Comparison of ENCODE assay signal across 12 mouse cellular contexts in the genomic region with DNA sequence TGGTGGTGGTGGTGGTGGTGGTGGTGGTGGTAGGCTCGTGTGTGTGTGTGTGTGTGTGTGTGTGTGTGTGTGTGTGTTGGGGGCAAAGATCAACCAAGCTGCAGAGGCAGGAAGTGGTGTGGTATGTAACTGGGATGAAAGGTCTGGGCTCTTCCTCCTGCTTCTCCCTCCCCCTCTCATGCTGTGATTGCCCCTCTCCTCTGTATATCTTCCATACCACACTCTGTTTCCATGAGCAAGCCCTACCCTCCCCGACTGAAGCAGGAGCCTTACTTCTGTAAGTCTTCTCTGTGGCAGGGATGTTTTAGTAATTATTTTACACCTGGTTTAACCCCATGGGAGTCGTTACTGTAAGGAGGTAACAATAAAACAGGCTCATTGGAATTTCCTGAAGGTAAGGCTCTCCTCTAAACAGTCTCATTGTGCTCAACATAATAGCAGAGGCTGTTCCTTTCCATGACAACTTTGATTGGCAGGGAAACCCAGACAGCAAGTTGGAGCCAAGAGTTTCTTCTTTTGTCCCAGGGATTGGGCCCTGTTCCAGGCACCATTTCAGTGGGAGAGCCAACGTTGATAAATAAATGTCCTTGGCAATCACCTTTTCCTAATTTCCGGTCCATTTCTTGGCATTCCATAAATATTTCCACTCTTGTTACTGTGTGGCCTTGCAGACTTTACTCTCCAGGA.
DNase-seq lines count a peak whose midpoint lies in the region; ATAC-seq lines count a peak whose summit lies in the region.
"Had no signal": no experiment of that assay in that cellular context is flagged by ENCODE, and none has a peak within 500 bp of the region (broad histone marks: within the 10 kb centered on the region; RNA-seq: fewer than 3 reads in every experiment).

No protein-coding gene starts in this region.

- H3K9me3 ChIP-seq in embryonic facial prominence, embryonic 14.5 days (ENCODE audit: control insufficient read depth, low read length), result peaks cover 9% of the 10 kb centered on the region
- H3K9me3 ChIP-seq in embryonic facial prominence, embryonic 10.5 days, result peaks cover 8% of the 10 kb centered on the region; the same call in 1 of the 2 replicates
- H3K9me3 ChIP-seq: hindbrain, embryonic 10.5 days; liver, embryonic 12.5 days had no signal

- no peak overlapping the region for H3K27ac ChIP-seq in embryonic facial prominence, embryonic 14.5 days (replicated peaks; ENCODE audit: low read depth, low read length)
- H3K27ac ChIP-seq in embryonic facial prominence, embryonic 10.5 days (replicated peaks), result no peak overlapping the region
- H3K27ac ChIP-seq: hindbrain, embryonic 10.5 days; layer of hippocampus, adult 2 months; liver, embryonic 12.5 days had no signal

- H3K4me1 ChIP-seq in embryonic facial prominence, embryonic 14.5 days (ENCODE audit: control insufficient read depth, insufficient read depth, low read length), result no peaks in the 10 kb centered on the region
- H3K4me1 ChIP-seq in embryonic facial prominence, embryonic 10.5 days, result peaks cover 4% of the 10 kb centered on the region; the same call in 1 of the 2 replicates
- H3K4me1 ChIP-seq: liver, embryonic 12.5 days had no signal

- DNase-seq in embryonic facial prominence, embryonic 14.5 days (ENCODE audit: low spot score), result peak; percentile 52
- DNase-seq in embryonic facial prominence, embryonic 10.5 days (ENCODE audit: low spot score), result no peak
- DNase-seq in layer of hippocampus, postnatal 10 days (ENCODE audit: low spot score in 2 of 2), result peak; percentile 17 to 30
- no peak for DNase-seq in layer of hippocampus, adult 9-10 months (ENCODE audit: low spot score)
- peak; percentile 31 for DNase-seq in adrenal gland, postnatal 10 days
- DNase-seq in heart, postnatal 4 days, result peak; percentile 58
- no peak for DNase-seq in right cerebral cortex, adult 2 months (ENCODE audit: low spot score in 2 of 2)
- DNase-seq: cerebellum, adult 18-20 months had no signal

- no peaks in the 10 kb centered on the region for H3K27me3 ChIP-seq in embryonic facial prominence, embryonic 14.5 days (replicated peaks; ENCODE audit: control insufficient read depth, insufficient read depth, low read length)
- no peaks in the 10 kb centered on the region for H3K27me3 ChIP-seq in embryonic facial prominence, embryonic 10.5 days (replicated peaks; ENCODE audit: low read depth, poor library complexity, severe bottlenecking)
- H3K27me3 ChIP-seq: liver, embryonic 12.5 days had no signal

- H3K4me3 ChIP-seq in embryonic facial prominence, embryonic 14.5 days (ENCODE audit: low read depth, low read length), result no peak overlapping the region
- H3K4me3 ChIP-seq in embryonic facial prominence, embryonic 10.5 days, result no peak overlapping the region
- H3K4me3 ChIP-seq: hindbrain, embryonic 10.5 days; layer of hippocampus, adult 2 months; liver, embryonic 12.5 days had no signal

- H3K36me3 ChIP-seq in embryonic facial prominence, embryonic 14.5 days (ENCODE audit: control insufficient read depth, insufficient read depth, low read length), result no peaks in the 10 kb centered on the region
- H3K36me3 ChIP-seq in embryonic facial prominence, embryonic 10.5 days (replicated peaks), result no peaks in the 10 kb centered on the region
- H3K36me3 ChIP-seq: hindbrain, embryonic 10.5 days; liver, embryonic 12.5 days had no signal

- no peak overlapping the region for H3K9ac ChIP-seq in embryonic facial prominence, embryonic 14.5 days (ENCODE audit: low read depth, low read length)
- H3K9ac ChIP-seq: liver, embryonic 12.5 days had no signal

- ATAC-seq in embryonic facial prominence, embryonic 14.5 days (ENCODE audit: low read depth), result peak; percentile 53; the same call in 1 of the 2 replicates
- no peak for ATAC-seq in megakaryocyte-erythroid progenitor cell, adult 5-6 weeks (replicated peaks; ENCODE audit: low FRiP score, low TSS enrichment, poor library complexity, severe bottlenecking)
- ATAC-seq: liver, embryonic 12.5 days had no signal

- 38% methylated on average over 4 of the region's 5 CpGs for WGBS in embryonic facial prominence, embryonic 14.5 days
- WGBS in embryonic facial prominence, embryonic 10.5 days, result 59% methylated on average over 5 of the region's 5 CpGs

- no peak overlapping the region for H3K4me2 ChIP-seq in embryonic facial prominence, embryonic 14.5 days (ENCODE audit: low read depth, low read length)
- H3K4me2 ChIP-seq: liver, embryonic 12.5 days had no signal

Comparison
In these comparisons a context has a peak if more than half of its experiments do, and no peak if none do; other contexts are left out.
1. DNase-seq: peak in embryonic facial prominence, embryonic 14.5 days (single experiment), layer of hippocampus, postnatal 10 days (2 of 2), adrenal gland, postnatal 10 days (single experiment) and heart, postnatal 4 days (single experiment); none in embryonic facial prominence, embryonic 10.5 days (single experiment), layer of hippocampus, adult 9-10 months (single experiment) and right cerebral cortex, adult 2 months (0 of 2).